Mouse (Mus musculus) ES-Bruce4 (cell line): Measurements from ENCODE around the gene Hhip. TPM values are rescaled to one million over a fixed set of nuclear protein-coding genes. Genes with fewer than 3 reads are reported as not detected.

Source experiments
- H3K27ac ChIP-seq: 2 replicates; pipeline ENCODE4 v1.5.1; 2012; ENCODE audit warnings: low read length, inconsistent platforms; ENCODE audit not compliant: insufficient read depth
- H3K27me3 ChIP-seq: 2 replicates; pipeline ENCODE4 v1.6.1; 2012; ENCODE audit warnings: mild to moderate bottlenecking, low read length, inconsistent platforms; ENCODE audit not compliant: control insufficient read depth, poor library complexity, insufficient read depth, severe bottlenecking
- H3K36me3 ChIP-seq: 2 replicates; pipeline ENCODE4 v1.6.1; 2012; ENCODE audit warnings: inconsistent platforms, mild to moderate bottlenecking, low read length, moderate library complexity; ENCODE audit not compliant: control insufficient read depth, poor library complexity, insufficient read depth, severe bottlenecking
- H3K4me1 ChIP-seq: one replicate; pipeline ENCODE4 v1.8.1; 2011; ENCODE audit warnings: low read length; ENCODE audit not compliant: control insufficient read depth, insufficient read depth
- H3K4me3 ChIP-seq: 2 replicates; pipeline ENCODE4 v1.5.1; 2011; ENCODE audit warnings: low read depth, mild to moderate bottlenecking, low read length
- H3K9ac ChIP-seq: 2 replicates; pipeline ENCODE4 v1.6.1; 2012; ENCODE audit warnings: low read depth, mild to moderate bottlenecking, inconsistent platforms; ENCODE audit not compliant: poor library complexity, severe bottlenecking
- H3K9me3 ChIP-seq: replicated peaks from 2 replicates; pipeline ENCODE4 v1.6.1; 2012; ENCODE audit warnings: mild to moderate bottlenecking, low read length, inconsistent platforms; ENCODE audit not compliant: control insufficient read depth, poor library complexity, insufficient read depth, severe bottlenecking
- CTCF ChIP-seq: IDR thresholded peaks from one replicate; pipeline ENCODE4 v1.8.1; 2011; ENCODE audit warnings: low read depth, low read length
- EP300 ChIP-seq: IDR thresholded peaks from 2 replicates; pipeline ENCODE4 v1.6.1; 2011; ENCODE audit warnings: low read depth, low read length; ENCODE audit not compliant: insufficient read depth
- POLR2A ChIP-seq: IDR thresholded peaks from one replicate; pipeline ENCODE4 v1.8.1; 2011; ENCODE audit warnings: low read length; ENCODE audit not compliant: insufficient read depth
- polyA plus RNA-seq: library from polyadenylated mRNA; stranded (reverse); fragments of >200 nt; gene quantifications from 2 replicates; pipeline ENCODE4 v1.2.4, GENCODE M21; 2011; ENCODE audit warnings: low read depth; ENCODE audit not compliant: missing spikeins, insufficient read depth, insufficient read length

The Hhip gene
- polyA plus RNA-seq, 1 experiment: 0.52 TPM

GRCm38 (mm10) chr8:79984946-79985345 is 72.9 kb downstream of the Hhip start:
- Histone ChIP-seq H3K9me3 (no peaks in the 10 kb centered on the region), H3K4me1 (no peaks in the 10 kb centered on the region), H3K36me3 (no peaks in the 10 kb centered on the region), H3K9ac (no peak overlapping the region), H3K27me3 (no peaks in the 10 kb centered on the region), H3K4me3 (no peak overlapping the region), H3K27ac (no peak overlapping the region)
- TF ChIP-seq POLR2A: no peak
- no peak for TF ChIP-seq EP300
- TF ChIP-seq CTCF: no peak

- Histone ChIP-seq H3K9ac (no peak overlapping the region), H3K36me3 (no peaks in the 10 kb centered on the region), H3K4me1 (no peaks in the 10 kb centered on the region), H3K9me3 (no peaks in the 10 kb centered on the region), H3K27me3 (no peaks in the 10 kb centered on the region), H3K27ac (no peak overlapping the region), H3K4me3 (no peak overlapping the region)
- TF ChIP-seq CTCF (no peak), EP300 (no peak), POLR2A (no peak)
Measured at GRCm38 (mm10) chr8:79982144-79982543, 75.7 kb downstream of the Hhip start.

GRCm38 (mm10) chr8:79966159-79966558 is 91.6 kb downstream of the Hhip start:
- no peak for TF ChIP-seq CTCF
- Histone ChIP-seq H3K36me3 (no peaks in the 10 kb centered on the region), H3K4me3 (no peak overlapping the region), H3K9ac (no peak overlapping the region), H3K27ac (no peak overlapping the region), H3K9me3 (no peaks in the 10 kb centered on the region), H3K4me1 (no peaks in the 10 kb centered on the region), H3K27me3 (no peaks in the 10 kb centered on the region)

- H3K4me3 ChIP-seq: no peak overlapping the region
- H3K9ac ChIP-seq: no peak overlapping the region
- no peak for TF ChIP-seq EP300
- no peak for TF ChIP-seq CTCF
- no peak for TF ChIP-seq POLR2A
- H3K36me3 ChIP-seq: no peaks in the 10 kb centered on the region
- no peaks in the 10 kb centered on the region for H3K27me3 ChIP-seq
- no peak overlapping the region for H3K27ac ChIP-seq
- no peaks in the 10 kb centered on the region for H3K9me3 ChIP-seq
- no peaks in the 10 kb centered on the region for H3K4me1 ChIP-seq
Measured at GRCm38 (mm10) chr8:79952857-79953256, 104.9 kb downstream of the Hhip start.

- Histone ChIP-seq H3K4me3 (no peak overlapping the region), H3K36me3 (no peaks in the 10 kb centered on the region), H3K27me3 (no peaks in the 10 kb centered on the region), H3K9ac (no peak overlapping the region), H3K4me1 (no peaks in the 10 kb centered on the region), H3K27ac (no peak overlapping the region), H3K9me3 (no peaks in the 10 kb centered on the region)
- TF ChIP-seq POLR2A: no peak
- no peak for TF ChIP-seq EP300
- no peak for TF ChIP-seq CTCF
Measured at GRCm38 (mm10) chr8:79950376-79950775, 107.4 kb downstream of the Hhip start.

- no peak overlapping the region for H3K9ac ChIP-seq
Measured at GRCm38 (mm10) chr8:79945501-79946076, 112.2 kb downstream of the Hhip start.

More at GRCm38 (mm10) chr8:79945501-79946076, 112.2 kb downstream of the Hhip start:
- Histone ChIP-seq H3K27ac (no peak overlapping the region), H3K27me3 (no peaks in the 10 kb centered on the region; the same call in 1 of the 2 replicates), H3K9me3 (no peaks in the 10 kb centered on the region; the same call in 1 of the 2 replicates), H3K4me1 (no peaks in the 10 kb centered on the region), H3K36me3 (no peaks in the 10 kb centered on the region), H3K4me3 (no peak overlapping the region)
- TF ChIP-seq CTCF: no peak
- TF ChIP-seq EP300: no peak
- TF ChIP-seq POLR2A: no peak
